Mouse (Mus musculus): ENCODE data around the gene Pla1a. TPM values are rescaled to one million over a fixed set of nuclear protein-coding genes. Genes with fewer than 3 reads are reported as not detected.

Pla1a gene
- polyA plus RNA-seq, 2 experiments: 15.0 to 15.5 TPM

GRCm38 (mm10) chr16:38425799-38426198 lies 7.1 kb downstream of the Pla1a start:
- H3K9ac ChIP-seq (replicated peaks): no peak overlapping the region
- no peak overlapping the region for H3K4me3 ChIP-seq (ENCODE audit: insufficient read depth in 1 of 2, low read depth in 2 of 2, low read length in 2 of 2)
- no peaks in the 10 kb centered on the region for H3K36me3 ChIP-seq (replicated peaks; ENCODE audit: control insufficient read depth, insufficient read depth, low read depth)
- ATAC-seq (ENCODE audit: insufficient read depth): no peak
- no peak overlapping the region for H3K4me2 ChIP-seq (ENCODE audit: low read depth)
- no peaks in the 10 kb centered on the region for H3K27me3 ChIP-seq (ENCODE audit: control insufficient read depth, insufficient read depth, low read length)
- DNase-seq (ENCODE audit: low read depth in 3 of 3, low spot score in 3 of 3): no peak
- TF ChIP-seq EP300 (IDR thresholded peaks at IDR 0.05; ENCODE audit: low read depth) (no peak), CTCF (IDR thresholded peaks at IDR 0.05; ENCODE audit: low read depth) (no peak)
- peaks cover 0 to 1% of the 10 kb centered on the region in 2 experiments; a peak in 2 of 4 replicates for H3K4me1 ChIP-seq (replicated peaks; ENCODE audit: control insufficient read depth in 2 of 2, insufficient read depth in 2 of 2, low read length in 1 of 2)
- H3K9me3 ChIP-seq (ENCODE audit: control insufficient read depth, low read length): no peaks in the 10 kb centered on the region
- H3K27ac ChIP-seq: no peak overlapping the region
- WGBS (ENCODE audit: insufficient replicate concordance): 51% methylated on average over 1 of the region's 1 CpGs

- no peak overlapping the region for H3K4me2 ChIP-seq (ENCODE audit: low read depth)
- no peaks in the 10 kb centered on the region for H3K36me3 ChIP-seq (replicated peaks; ENCODE audit: control insufficient read depth, insufficient read depth, low read depth)
- no peak for TF ChIP-seq CTCF (IDR thresholded peaks at IDR 0.05; ENCODE audit: low read depth)
- TF ChIP-seq EP300 (IDR thresholded peaks at IDR 0.05; ENCODE audit: low read depth): no peak
- H3K4me3 ChIP-seq (ENCODE audit: insufficient read depth in 1 of 2, low read depth in 2 of 2, low read length in 2 of 2): no peak overlapping the region
- 68% methylated on average over 2 of the region's 2 CpGs for WGBS (ENCODE audit: insufficient replicate concordance)
- H3K27me3 ChIP-seq (ENCODE audit: control insufficient read depth, insufficient read depth, low read length): no peaks in the 10 kb centered on the region
- no peak overlapping the region for H3K27ac ChIP-seq
- ATAC-seq (ENCODE audit: insufficient read depth) (no peak), DNase-seq (ENCODE audit: low read depth in 3 of 3, low spot score in 3 of 3) (no peak)
- H3K9ac ChIP-seq (replicated peaks): no peak overlapping the region
- H3K9me3 ChIP-seq (ENCODE audit: control insufficient read depth, low read length): no peaks in the 10 kb centered on the region
- H3K4me1 ChIP-seq (replicated peaks; ENCODE audit: control insufficient read depth in 2 of 2, insufficient read depth in 2 of 2, low read length in 1 of 2): 0 out of 4 replicates have a peak, but pooled peaks cover 0 to 1% of the 10 kb centered on the region in 2 experiments
Observed at GRCm38 (mm10) chr16:38425374-38425773, 7.6 kb downstream of the Pla1a start.

- no peak for DNase-seq (ENCODE audit: low read depth in 3 of 3, low spot score in 3 of 3)
Observed at GRCm38 (mm10) chr16:38414953-38415352, 18.0 kb downstream of the Pla1a start.

GRCm38 (mm10) chr16:38408416-38408815 lies 24.5 kb downstream of the Pla1a start:
- WGBS (ENCODE audit: insufficient replicate concordance): 91% methylated on average over 8 of the region's 8 CpGs
- no peak overlapping the region for H3K27ac ChIP-seq
- H3K9me3 ChIP-seq (ENCODE audit: control insufficient read depth, low read length): no peaks in the 10 kb centered on the region
- ATAC-seq (ENCODE audit: insufficient read depth): no peak
- TF ChIP-seq CTCF (IDR thresholded peaks at IDR 0.05; ENCODE audit: low read depth) (no peak), EP300 (IDR thresholded peaks at IDR 0.05; ENCODE audit: low read depth) (no peak)
- no peak overlapping the region for H3K4me2 ChIP-seq (ENCODE audit: low read depth)
- H3K4me1 ChIP-seq (replicated peaks; ENCODE audit: control insufficient read depth in 2 of 2, insufficient read depth in 2 of 2, low read length in 1 of 2): peaks cover 0 to 17% of the 10 kb centered on the region in 2 experiments; a peak in 2 of 4 replicates
- no peak overlapping the region for H3K9ac ChIP-seq (replicated peaks)
- DNase-seq (ENCODE audit: low read depth in 3 of 3, low spot score in 3 of 3): no peak
- H3K36me3 ChIP-seq (replicated peaks; ENCODE audit: control insufficient read depth, insufficient read depth, low read depth): no peaks in the 10 kb centered on the region
- no peaks in the 10 kb centered on the region for H3K27me3 ChIP-seq (ENCODE audit: control insufficient read depth, insufficient read depth, low read length)
- no peak overlapping the region for H3K4me3 ChIP-seq (ENCODE audit: insufficient read depth in 1 of 2, low read depth in 2 of 2, low read length in 2 of 2)

More at GRCm38 (mm10) chr16:38414953-38415352, 18.0 kb downstream of the Pla1a start:
- WGBS (ENCODE audit: insufficient replicate concordance): 63% methylated on average over 7 of the region's 7 CpGs
- Histone ChIP-seq H3K27me3 (ENCODE audit: control insufficient read depth, insufficient read depth, low read length) (no peaks in the 10 kb centered on the region), H3K9me3 (ENCODE audit: control insufficient read depth, low read length) (no peaks in the 10 kb centered on the region), H3K36me3 (replicated peaks; ENCODE audit: control insufficient read depth, insufficient read depth, low read depth) (no peaks in the 10 kb centered on the region), H3K4me3 (ENCODE audit: insufficient read depth in 1 of 2, low read depth in 2 of 2, low read length in 2 of 2) (no peak overlapping the region), H3K27ac (no peak overlapping the region), H3K9ac (replicated peaks) (no peak overlapping the region), H3K4me1 (replicated peaks; ENCODE audit: control insufficient read depth in 2 of 2, insufficient read depth in 2 of 2, low read length in 1 of 2) (no peaks in the 10 kb centered on the region), H3K4me2 (ENCODE audit: low read depth) (no peak overlapping the region)
- TF ChIP-seq CTCF (IDR thresholded peaks at IDR 0.05; ENCODE audit: low read depth) (no peak), EP300 (IDR thresholded peaks at IDR 0.05; ENCODE audit: low read depth) (no peak)
- no peak for ATAC-seq (ENCODE audit: insufficient read depth)

- WGBS (ENCODE audit: insufficient replicate concordance): 56% methylated on average over 5 of the region's 5 CpGs
- DNase-seq (ENCODE audit: low read depth in 3 of 3, low spot score in 3 of 3): no peak
- TF ChIP-seq EP300 (IDR thresholded peaks at IDR 0.05; ENCODE audit: low read depth) (no peak), CTCF (IDR thresholded peaks at IDR 0.05; ENCODE audit: low read depth) (no peak)
- Histone ChIP-seq H3K4me2 (ENCODE audit: low read depth) (no peak overlapping the region), H3K9ac (replicated peaks) (no peak overlapping the region), H3K9me3 (ENCODE audit: control insufficient read depth, low read length) (no peaks in the 10 kb centered on the region), H3K36me3 (replicated peaks; ENCODE audit: control insufficient read depth, insufficient read depth, low read depth) (no peaks in the 10 kb centered on the region), H3K27me3 (ENCODE audit: control insufficient read depth, insufficient read depth, low read length) (no peaks in the 10 kb centered on the region), H3K27ac (no peak overlapping the region), H3K4me1 (replicated peaks; ENCODE audit: control insufficient read depth in 2 of 2, insufficient read depth in 2 of 2, low read length in 1 of 2) (peaks cover 0 to 20% of the 10 kb centered on the region in 2 experiments; a peak in 2 of 4 replicates), H3K4me3 (ENCODE audit: insufficient read depth in 1 of 2, low read depth in 2 of 2, low read length in 2 of 2) (no peak overlapping the region)
- no peak for ATAC-seq (ENCODE audit: insufficient read depth)
Observed at GRCm38 (mm10) chr16:38407584-38407983, 25.4 kb downstream of the Pla1a start.
